Mouse (Mus musculus) ES-E14 (cell line): ENCODE data around the gene Dmkn.

ENCODE experiments used
- CHD2 ChIP-seq: IDR thresholded peaks from 2 replicates; pipeline ENCODE4 v1.6.1; 2014; ENCODE audit warnings: mild to moderate bottlenecking, low read depth, low read length, inconsistent platforms
- HCFC1 ChIP-seq: IDR thresholded peaks from 2 replicates; pipeline ENCODE4 v1.6.1; 2012; ENCODE audit warnings: low read length, inconsistent platforms, borderline replicate concordance; ENCODE audit not compliant: insufficient read depth
- MAFK ChIP-seq: IDR thresholded peaks from 2 replicates; pipeline ENCODE4 v1.6.1; 2014; ENCODE audit warnings: mild to moderate bottlenecking, low read depth, low read length, inconsistent platforms; ENCODE audit not compliant: insufficient read depth
- ZC3H11A ChIP-seq: IDR thresholded peaks from 2 replicates; pipeline ENCODE4 v1.6.1; 2012; ENCODE audit warnings: low read depth, mild to moderate bottlenecking, inconsistent platforms, low read length, borderline replicate concordance
- ZNF384 ChIP-seq: IDR thresholded peaks from 2 replicates; pipeline ENCODE4 v1.6.1; 2012; ENCODE audit warnings: low read depth, low read length, inconsistent platforms

- TF ChIP-seq ZC3H11A (no peak), MAFK (no peak), CHD2 (no peak), HCFC1 (no peak), ZNF384 (no peak)
Observed at GRCm38 (mm10) chr7:30791921-30792320, 28.4 kb downstream of the Dmkn start.
